Mouse (Mus musculus): ENCODE results near the gene Grm4.

Gene Grm4

GRCm38 (mm10) chr17:27511125-27511735 lies 10.0 kb downstream of the Grm4 start:
- DNase-seq, result no peak

- no peak for DNase-seq
Observed at GRCm38 (mm10) chr17:27510258-27511124, 10.7 kb downstream of the Grm4 start.

GRCm38 (mm10) chr17:27509056-27509455 lies 12.1 kb downstream of the Grm4 start:
- no peak for DNase-seq

GRCm38 (mm10) chr17:27508513-27508912 lies 12.7 kb downstream of the Grm4 start:
- DNase-seq, result peak; percentile 12

- no peak for DNase-seq
Observed at GRCm38 (mm10) chr17:27508002-27508401, 13.2 kb downstream of the Grm4 start.

GRCm38 (mm10) chr17:27507591-27507945 lies 13.6 kb downstream of the Grm4 start:
- DNase-seq, result no peak

- DNase-seq, result no peak
Observed at GRCm38 (mm10) chr17:27506871-27507590, 14.2 kb downstream of the Grm4 start.

GRCm38 (mm10) chr17:27506362-27506761 lies 14.8 kb downstream of the Grm4 start:
- no peak for DNase-seq

GRCm38 (mm10) chr17:27505221-27505881 lies 15.9 kb downstream of the Grm4 start:
- no peak for DNase-seq

GRCm38 (mm10) chr17:27503869-27504268 lies 17.3 kb downstream of the Grm4 start:
- DNase-seq, result no peak

GRCm38 (mm10) chr17:27502736-27503445 lies 18.3 kb downstream of the Grm4 start:
- DNase-seq, result no peak

GRCm38 (mm10) chr17:27502288-27502687 lies 18.9 kb downstream of the Grm4 start:
- DNase-seq, result no peak

- DNase-seq, result no peak
Observed at GRCm38 (mm10) chr17:27501331-27502251, 19.6 kb downstream of the Grm4 start.

GRCm38 (mm10) chr17:27500811-27501210 lies 20.4 kb downstream of the Grm4 start:
- DNase-seq, result no peak

- DNase-seq, result no peak
Observed at GRCm38 (mm10) chr17:27499080-27499479, 22.1 kb downstream of the Grm4 start.

- no peak for DNase-seq
Observed at GRCm38 (mm10) chr17:27497798-27498197, 23.4 kb downstream of the Grm4 start.

- no peak for DNase-seq
Observed at GRCm38 (mm10) chr17:27495008-27495540, 26.1 kb downstream of the Grm4 start.

- no peak for DNase-seq
Observed at GRCm38 (mm10) chr17:27493969-27494368, 27.2 kb downstream of the Grm4 start.

GRCm38 (mm10) chr17:27493389-27493788 lies 27.8 kb downstream of the Grm4 start:
- no peak for DNase-seq

- no peak for DNase-seq
Observed at GRCm38 (mm10) chr17:27488173-27488823, 32.9 kb downstream of the Grm4 start.

GRCm38 (mm10) chr17:27485940-27486339 lies 35.3 kb downstream of the Grm4 start:
- no peak for DNase-seq

Data from kidney, adult 9 months (tissue).